Mouse (Mus musculus): ENCODE measurements at regions not wholly inside any gene's neighbourhood (a gene's known extent, or its start where the extent isn't known, plus 50 kb on each side); places are given as distances from the start of the nearest gene placed in this dataset.

- H3K36me3 ChIP-seq, result no peaks in the 10 kb centered on the region
- H3K27me3 ChIP-seq, result no peaks in the 10 kb centered on the region
- no peaks in the 10 kb centered on the region for H3K4me1 ChIP-seq (replicated peaks)
- H3K9me3 ChIP-seq, result no peaks in the 10 kb centered on the region
- no peak overlapping the region for H3K4me3 ChIP-seq (replicated peaks)
- no peak overlapping the region for H3K4me2 ChIP-seq (replicated peaks)
- H3K27ac ChIP-seq, result no peak overlapping the region
- no peak overlapping the region for H3K9ac ChIP-seq (replicated peaks)
- WGBS, result 83% methylated on average over 3 of the region's 3 CpGs
- no peak for ATAC-seq
Measured at GRCm38 (mm10) chr1:151125764-151126485, 56.4 kb upstream of the Gm47985 start.

GRCm38 (mm10) chr1:151126756-151127155, 55.6 kb upstream of the Gm47985 start:
- Histone ChIP-seq H3K9ac (replicated peaks) (no peak overlapping the region), H3K4me3 (replicated peaks) (no peak overlapping the region), H3K27me3 (no peaks in the 10 kb centered on the region), H3K27ac (no peak overlapping the region), H3K36me3 (no peaks in the 10 kb centered on the region), H3K4me1 (replicated peaks) (no peaks in the 10 kb centered on the region), H3K4me2 (replicated peaks) (no peak overlapping the region), H3K9me3 (no peaks in the 10 kb centered on the region)
- no peak for ATAC-seq
- WGBS, result 77% methylated on average over 1 of the region's 1 CpGs

- no peaks in the 10 kb centered on the region for H3K27me3 ChIP-seq
- H3K9ac ChIP-seq (replicated peaks), result no peak overlapping the region
- H3K4me2 ChIP-seq (replicated peaks), result no peak overlapping the region
- H3K36me3 ChIP-seq, result no peaks in the 10 kb centered on the region
- 85% methylated on average over 5 of the region's 5 CpGs for WGBS
- H3K9me3 ChIP-seq, result no peaks in the 10 kb centered on the region
- H3K4me3 ChIP-seq (replicated peaks), result no peak overlapping the region
- no peaks in the 10 kb centered on the region for H3K4me1 ChIP-seq (replicated peaks)
- no peak overlapping the region for H3K27ac ChIP-seq
- no peak for ATAC-seq
Measured at GRCm38 (mm10) chr1:151128005-151128404, 54.3 kb upstream of the Gm47985 start.

GRCm38 (mm10) chr1:151128955-151129354, 53.4 kb upstream of the Gm47985 start:
- ATAC-seq, result no peak

GRCm38 (mm10) chr1:151130036-151130435, 52.3 kb upstream of the Gm47985 start:
- Histone ChIP-seq H3K36me3 (no peaks in the 10 kb centered on the region), H3K4me3 (replicated peaks) (no peak overlapping the region), H3K27me3 (no peaks in the 10 kb centered on the region), H3K9me3 (no peaks in the 10 kb centered on the region), H3K9ac (replicated peaks) (no peak overlapping the region), H3K27ac (no peak overlapping the region), H3K4me2 (replicated peaks) (no peak overlapping the region), H3K4me1 (replicated peaks) (no peaks in the 10 kb centered on the region)
- WGBS, result 81% methylated on average over 6 of the region's 6 CpGs
- ATAC-seq, result no peak

More at GRCm38 (mm10) chr1:151128955-151129354, 53.4 kb upstream of the Gm47985 start:
- H3K9ac ChIP-seq (replicated peaks), result no peak overlapping the region
- H3K4me2 ChIP-seq (replicated peaks), result no peak overlapping the region
- no peaks in the 10 kb centered on the region for H3K9me3 ChIP-seq
- H3K4me1 ChIP-seq (replicated peaks), result no peaks in the 10 kb centered on the region
- H3K27ac ChIP-seq, result no peak overlapping the region
- no peaks in the 10 kb centered on the region for H3K27me3 ChIP-seq
- no peak overlapping the region for H3K4me3 ChIP-seq (replicated peaks)
- H3K36me3 ChIP-seq, result no peaks in the 10 kb centered on the region

- no peaks in the 10 kb centered on the region for H3K27me3 ChIP-seq
- no peak overlapping the region for H3K27ac ChIP-seq
- 86% methylated on average over 5 of the region's 5 CpGs for WGBS
- no peak for ATAC-seq
- no peaks in the 10 kb centered on the region for H3K9me3 ChIP-seq
- H3K4me2 ChIP-seq (replicated peaks), result no peak overlapping the region
- H3K36me3 ChIP-seq, result no peaks in the 10 kb centered on the region
- H3K4me3 ChIP-seq (replicated peaks), result no peak overlapping the region
- H3K4me1 ChIP-seq (replicated peaks), result no peaks in the 10 kb centered on the region
- no peak overlapping the region for H3K9ac ChIP-seq (replicated peaks)
Measured at GRCm38 (mm10) chr1:151130845-151131626, 51.3 kb upstream of the Gm47985 start.

GRCm38 (mm10) chr1:151131627-151132284, 50.6 kb upstream of the Gm47985 start:
- 82% methylated on average over 4 of the region's 4 CpGs for WGBS
- no peak for ATAC-seq
- no peaks in the 10 kb centered on the region for H3K9me3 ChIP-seq

More at GRCm38 (mm10) chr1:151131627-151132284, 50.6 kb upstream of the Gm47985 start:
- Histone ChIP-seq H3K36me3 (no peaks in the 10 kb centered on the region), H3K9ac (replicated peaks) (no peak overlapping the region), H3K27ac (no peak overlapping the region), H3K4me2 (replicated peaks) (no peak overlapping the region), H3K27me3 (no peaks in the 10 kb centered on the region), H3K4me3 (replicated peaks) (no peak overlapping the region), H3K4me1 (replicated peaks) (no peaks in the 10 kb centered on the region)
